Mouse (Mus musculus) CH12.LX (cell line): Measurements from ENCODE around the gene Lin28a. TPM values are rescaled to one million over a fixed set of nuclear protein-coding genes. Genes with fewer than 3 reads are reported as not detected.
A peak's percentile ranks its signal among the peaks of the same experiment; 100 is the strongest.

Experiments used
- DNase-seq: peaks from one replicate; pipeline ENCODE4 v3.0.0-alpha.2; 2013; ENCODE audit errors: extremely low read depth
- H3K27ac ChIP-seq: 2 replicates; pipeline ENCODE4 v1.5.1; 2012; ENCODE audit warnings: low read depth, mild to moderate bottlenecking, control low read depth, moderate library complexity; ENCODE audit not compliant: insufficient read depth
- H3K27me3 ChIP-seq: replicated peaks from 2 replicates; pipeline ENCODE3; 2012; ENCODE audit warnings: inconsistent platforms
- H3K36me3 ChIP-seq, 2 experiments: replicated peaks in 1 of 2; 2 replicates each; pipeline versions ENCODE3 to v1.6.1; 2012; ENCODE audit warnings: inconsistent platforms in 1 of 2, low read length in 1 of 2, mild to moderate bottlenecking in 1 of 2, mixed read lengths in 1 of 2, moderate library complexity in 1 of 2; ENCODE audit not compliant: control insufficient read depth in 1 of 2, insufficient read depth in 1 of 2
- H3K4me1 ChIP-seq, 2 experiments: 2 replicates each; pipeline ENCODE4 v1.6.1; 2012; ENCODE audit warnings: inconsistent platforms in 1 of 2, moderate library complexity in 1 of 2; ENCODE audit not compliant: insufficient read depth in 2 of 2, control insufficient read depth in 1 of 2
- H3K4me2 ChIP-seq: 2 replicates; pipeline ENCODE4 v1.6.1; 2012; ENCODE audit warnings: low read depth, mild to moderate bottlenecking, control low read depth; ENCODE audit not compliant: poor library complexity, insufficient read depth, severe bottlenecking
- H3K4me3 ChIP-seq, 3 experiments: fragments of 150-350 bp in 1 of 3; sonication (generic) in 1 of 3; replicated peaks in 1 of 3; 2 replicates each; pipeline versions ENCODE3 to v1.5.1; 2011 to 2012; ENCODE audit warnings: low read depth in 2 of 3, low read length in 2 of 3, mild to moderate bottlenecking in 2 of 3, moderate library complexity in 2 of 3, control low read depth in 1 of 3, improper control_type of control experiment in 1 of 3, inconsistent platforms in 1 of 3, mixed read lengths in 1 of 3; ENCODE audit not compliant: poor library complexity in 1 of 3
- H3K79me2 ChIP-seq: replicated peaks from 2 replicates; pipeline ENCODE4 v1.6.1; 2012; ENCODE audit warnings: mild to moderate bottlenecking, moderate library complexity; ENCODE audit not compliant: control insufficient read depth, poor library complexity, insufficient read depth, severe bottlenecking; ENCODE audit errors: extremely low read depth
- H3K9ac ChIP-seq: 2 replicates; pipeline ENCODE4 v1.6.1; 2012; ENCODE audit warnings: low read depth, mild to moderate bottlenecking, control low read depth, moderate library complexity; ENCODE audit not compliant: insufficient read depth
- H3K9me3 ChIP-seq: replicated peaks from 2 replicates; pipeline ENCODE3; 2012; ENCODE audit warnings: low read length, inconsistent platforms, mixed read lengths
- BHLHE40 ChIP-seq: IDR thresholded peaks from 2 replicates; pipeline ENCODE4 v1.6.1; 2011; ENCODE audit warnings: mild to moderate bottlenecking, low read depth, low read length, improper control_type of control experiment
- CHD1 ChIP-seq: IDR thresholded peaks from 2 replicates; pipeline ENCODE4 v1.6.1; 2012; ENCODE audit warnings: low read depth, low read length, improper control_type of control experiment, inconsistent platforms
- CHD2 ChIP-seq: IDR thresholded peaks from 2 replicates; pipeline ENCODE4 v1.6.1; 2011; ENCODE audit warnings: low read length, improper control_type of control experiment
- CTCF ChIP-seq, 2 experiments: IDR thresholded peaks in 1 of 2; conservative IDR thresholded peaks in 1 of 2; 2 replicates each; pipeline ENCODE4 v1.5.1; 2011 to 2012; ENCODE audit warnings: low read depth in 2 of 2, low read length in 2 of 2, improper control_type of control experiment in 1 of 2, inconsistent platforms in 1 of 2, mild to moderate bottlenecking in 1 of 2, moderate library complexity in 1 of 2
- EP300 ChIP-seq: IDR thresholded peaks from 2 replicates; pipeline ENCODE4 v1.6.1; 2011; ENCODE audit warnings: low read length, improper control_type of control experiment
- ETS1 ChIP-seq: conservative IDR thresholded peaks from 2 replicates; pipeline ENCODE4 v1.6.1; 2012; ENCODE audit warnings: low read depth, mild to moderate bottlenecking, inconsistent platforms, low read length, improper control_type of control experiment, moderate library complexity
- GABPA ChIP-seq: IDR thresholded peaks from 2 replicates; pipeline ENCODE4 v1.6.1; 2012; ENCODE audit warnings: low read depth, low read length, improper control_type of control experiment, inconsistent platforms; ENCODE audit not compliant: insufficient replicate concordance
- IRF4 ChIP-seq: IDR thresholded peaks from 2 replicates; pipeline ENCODE4 v1.6.1; 2014; ENCODE audit warnings: low read depth, mild to moderate bottlenecking, inconsistent platforms, low read length, improper control_type of control experiment
- JUN ChIP-seq: IDR thresholded peaks from 2 replicates; pipeline ENCODE4 v1.6.1; 2011; ENCODE audit warnings: low read depth, mild to moderate bottlenecking, low read length, improper control_type of control experiment, moderate library complexity; ENCODE audit not compliant: insufficient read depth
- JUND ChIP-seq: conservative IDR thresholded peaks from 2 replicates; pipeline ENCODE4 v1.6.1; 2011; ENCODE audit warnings: low read depth, low read length, improper control_type of control experiment
- MAFK ChIP-seq: IDR thresholded peaks from 2 replicates; pipeline ENCODE4 v1.6.1; 2011; ENCODE audit warnings: low read length, improper control_type of control experiment; ENCODE audit not compliant: insufficient replicate concordance
- MAX ChIP-seq: IDR thresholded peaks from 2 replicates; pipeline ENCODE4 v1.6.1; 2011; ENCODE audit warnings: low read length, improper control_type of control experiment
- MAZ ChIP-seq: IDR thresholded peaks from 2 replicates; pipeline ENCODE4 v1.6.1; 2012; ENCODE audit warnings: low read depth, mild to moderate bottlenecking, inconsistent platforms, low read length, improper control_type of control experiment, moderate library complexity
- MEF2A ChIP-seq: IDR thresholded peaks from 2 replicates; pipeline ENCODE4 v1.6.1; 2014; ENCODE audit warnings: low read depth, mild to moderate bottlenecking, inconsistent platforms, low read length, improper control_type of control experiment, borderline replicate concordance
- PAX5 ChIP-seq: IDR thresholded peaks from 2 replicates; pipeline ENCODE4 v1.6.1; 2012; ENCODE audit warnings: low read length, inconsistent platforms, mixed read lengths
- POLR2AphosphoS2 ChIP-seq: IDR thresholded peaks from 2 replicates; pipeline ENCODE4 v1.6.1; 2011; ENCODE audit warnings: low read depth, low read length, improper control_type of control experiment
- RAD21 ChIP-seq: IDR thresholded peaks from 2 replicates; pipeline ENCODE4 v1.6.1; 2011; ENCODE audit warnings: low read depth, mild to moderate bottlenecking, low read length, improper control_type of control experiment, moderate library complexity
- RCOR1 ChIP-seq: conservative IDR thresholded peaks from 2 replicates; pipeline ENCODE4 v1.6.1; 2012; ENCODE audit warnings: low read depth, mild to moderate bottlenecking, inconsistent platforms, low read length, improper control_type of control experiment
- TCF12 ChIP-seq: IDR thresholded peaks from 2 replicates; pipeline ENCODE4 v1.6.1; 2014; ENCODE audit warnings: low read depth, mild to moderate bottlenecking, inconsistent platforms, low read length, improper control_type of control experiment
- UBTF ChIP-seq: IDR thresholded peaks from 2 replicates; pipeline ENCODE4 v1.6.1; 2012; ENCODE audit warnings: low read depth, mild to moderate bottlenecking, inconsistent platforms, low read length, improper control_type of control experiment, moderate library complexity
- USF1 ChIP-seq: IDR thresholded peaks from 2 replicates; pipeline ENCODE4 v1.6.1; 2014; ENCODE audit warnings: low read depth, mild to moderate bottlenecking, inconsistent platforms, low read length, improper control_type of control experiment
- ZKSCAN1 ChIP-seq: IDR thresholded peaks from 2 replicates; pipeline ENCODE4 v1.6.1; 2012; ENCODE audit warnings: low read depth, inconsistent platforms, low read length, improper control_type of control experiment, borderline replicate concordance
- dilution Hi-C: fragments of 300-500 bp; cut with MboI; formaldehyde crosslinking; loops from 2 replicates; pipeline ENCODE4 v1.14.3; 2020; ENCODE audit warnings: low sequenced_read_pairs; ENCODE audit not compliant: extremely low pct_unique_long_range_greater_than_20kb, extremely low pct_ligation_motif_present
- in situ Hi-C: fragments of 300-500 bp; cut with MboI; formaldehyde crosslinking; loops from 3 replicates; pipeline ENCODE4 v1.14.3; 2019; ENCODE audit warnings: low sequenced_read_pairs, low pct_ligation_motif_present, low pct_unique_long_range_greater_than_20kb, mixed read lengths
- polyA plus RNA-seq: library from polyadenylated mRNA; unstranded; fragments of >175 nt; gene quantifications from 2 replicates; pipeline ENCODE4 v1.2.1, GENCODE M21; 2012; ENCODE audit warnings: low read depth; ENCODE audit not compliant: insufficient read length
- total RNA-seq, 2 experiments: library from RNA; depleted of rRNA; stranded (reverse); fragments of 300-350 nt in 1 of 2; fragments of >200 nt in 1 of 2; gene quantifications; 2 replicates each; pipeline ENCODE4 v1.2.3; 2012 to 2014

Gene Lin28a
- total and polyA plus RNA-seq, 3 experiments: 0.08 TPM; not detected in 2

DNA sequence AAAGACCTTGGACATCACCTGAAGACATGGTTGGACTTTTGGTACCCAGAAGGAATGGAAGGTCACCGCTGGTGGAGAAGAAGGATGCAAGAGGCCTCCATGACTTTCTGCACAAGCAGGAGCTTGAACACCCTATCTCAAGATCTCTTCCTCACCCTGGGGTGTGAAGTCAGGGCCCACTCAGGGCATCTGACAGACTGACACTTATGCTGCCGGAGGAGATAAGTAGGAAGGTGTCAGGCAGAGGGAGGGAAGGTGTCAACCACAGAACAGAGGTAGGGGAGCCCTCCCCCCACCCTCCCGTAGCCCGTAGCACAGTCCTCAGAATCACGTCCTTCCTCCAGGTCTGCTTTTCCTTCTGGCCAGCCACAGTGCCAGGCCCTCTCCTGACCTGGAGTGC is 29.0 kb upstream of the Lin28a start:
- no peak overlapping the region for H3K4me3 ChIP-seq
- H3K9ac ChIP-seq: no peak overlapping the region
- H3K4me1 ChIP-seq: peaks cover 2 to 15% of the 10 kb centered on the region in 2 experiments; a peak in 2 of 4 replicates
- DNase-seq: no peak
- H3K27ac ChIP-seq: no peak overlapping the region
- no peak overlapping the region for H3K4me2 ChIP-seq
- H3K36me3 ChIP-seq: no peaks in the 10 kb centered on the region
- TF ChIP-seq CHD2 (no peak), JUND (no peak), MAX (no peak), ZKSCAN1 (no peak), PAX5 (no peak), JUN (no peak)
- peaks cover 14% of the 10 kb centered on the region for H3K9me3 ChIP-seq
- in situ Hi-C loops: no loop called here
- no peaks in the 10 kb centered on the region for H3K27me3 ChIP-seq
- H3K79me2 ChIP-seq: no peaks in the 10 kb centered on the region
- dilution Hi-C loops: no loop called here

DNA sequence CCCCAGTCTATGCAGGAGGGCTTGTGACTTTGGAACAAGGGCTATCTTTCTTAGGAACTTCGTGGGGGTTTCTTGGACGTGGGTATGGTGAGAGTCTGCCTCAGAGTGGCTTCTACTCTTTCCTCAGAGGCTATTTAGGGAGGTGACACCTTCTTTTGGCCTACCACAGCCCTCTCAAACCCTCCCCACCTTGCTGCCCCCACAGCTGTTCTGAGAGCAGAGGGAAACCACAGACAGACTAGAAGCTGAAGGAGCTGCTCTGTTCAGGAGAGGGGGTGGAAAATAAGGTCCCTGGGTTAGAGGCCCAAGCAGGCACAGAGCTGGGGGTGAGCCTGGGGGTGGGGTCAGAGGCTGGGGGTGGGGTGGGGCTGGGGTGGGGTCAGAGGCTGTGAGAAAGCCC is 24.4 kb upstream of the Lin28a start:
- dilution Hi-C loops (no loop called here), in situ Hi-C loops (no loop called here)
- TF ChIP-seq UBTF (no peak), USF1 (no peak), MEF2A (peak; percentile 96), PAX5 (no peak), RCOR1 (no peak), BHLHE40 (peak; percentile 47; the same call in 1 of the 2 replicates), EP300 (peak; percentile 71), IRF4 (peak; percentile 41; the same call in 1 of the 2 replicates), CHD1 (no peak), POLR2AphosphoS2 (no peak), CTCF (conservative IDR thresholded peaks at IDR 0.05 in 1 of 2, IDR thresholded peaks at IDR 0.05 in 1 of 2; ENCODE audit: low read depth in 2 of 2, low read length in 2 of 2) (no peak), RAD21 (no peak), MAFK (0 out of 2 replicates have a peak, but pooled peaks have one; percentile 56), TCF12 (peak; percentile 78), CHD2 (peak; percentile 56), ETS1 (peak; percentile 73), MAZ (peak; percentile 87; the same call in 1 of the 2 replicates), GABPA (no peak)
- peaks cover 10% of the 10 kb centered on the region for H3K9me3 ChIP-seq
- H3K9ac ChIP-seq: no peak overlapping the region
- H3K4me2 ChIP-seq: no peak overlapping the region
- no peaks in the 10 kb centered on the region for H3K27me3 ChIP-seq
- H3K4me1 ChIP-seq: peaks cover 0 to 18% of the 10 kb centered on the region in 2 experiments; a peak in 2 of 4 replicates
- H3K36me3 ChIP-seq: no peaks in the 10 kb centered on the region
- no peaks in the 10 kb centered on the region for H3K79me2 ChIP-seq
- H3K4me3 ChIP-seq: no peak overlapping the region
- peak; percentile 86 for DNase-seq
- H3K27ac ChIP-seq: no peak overlapping the region
